Mouse (Mus musculus): ENCODE measurements around the gene Slco3a1. TPM values are rescaled to one million over a fixed set of nuclear protein-coding genes. Genes with fewer than 3 reads are reported as not detected.

The Slco3a1 gene
- total RNA-seq, 2 experiments from 2014 or later = 52.5 to 56.1 TPM

DNA sequence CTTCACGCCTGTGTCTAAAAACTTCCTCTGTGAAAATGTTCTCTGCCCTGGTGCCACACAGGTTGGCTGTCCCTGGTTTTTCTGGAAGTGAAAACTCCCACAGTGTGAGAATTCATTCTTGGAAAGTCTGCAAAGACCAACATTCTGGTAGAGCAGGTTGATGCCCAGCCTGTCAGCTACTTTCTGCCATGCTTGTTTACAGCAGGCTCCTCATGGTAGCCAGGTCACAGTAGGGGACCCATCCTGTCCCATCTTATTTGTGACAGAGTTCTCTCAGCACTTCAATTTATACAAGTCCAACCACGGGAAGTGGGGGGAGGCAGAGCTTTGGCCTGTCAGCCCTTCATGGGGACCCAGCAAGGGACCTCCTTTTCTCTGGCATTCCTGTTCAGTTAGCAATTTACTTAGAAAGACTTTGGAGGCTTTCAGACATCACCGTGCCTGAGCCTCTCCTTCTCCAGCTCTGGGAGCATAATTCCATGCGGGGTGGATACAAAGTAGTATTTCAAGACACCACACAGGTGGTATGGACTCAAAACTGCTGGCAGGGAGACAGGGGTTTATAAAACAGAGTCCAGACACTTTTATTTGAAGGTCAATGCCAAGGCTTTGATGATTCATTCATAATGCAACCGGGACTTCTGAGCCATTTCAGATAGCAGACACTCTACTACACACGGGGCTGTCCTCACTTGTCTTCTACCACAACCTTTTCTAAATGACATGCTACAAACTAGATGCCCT, 216.7 kb downstream of the Slco3a1 start:
- DNase-seq (ENCODE audit: low spot score in 2 of 2) = no peak
- intact Hi-C loops (cut with DNase I) = no loop called here

DNA sequence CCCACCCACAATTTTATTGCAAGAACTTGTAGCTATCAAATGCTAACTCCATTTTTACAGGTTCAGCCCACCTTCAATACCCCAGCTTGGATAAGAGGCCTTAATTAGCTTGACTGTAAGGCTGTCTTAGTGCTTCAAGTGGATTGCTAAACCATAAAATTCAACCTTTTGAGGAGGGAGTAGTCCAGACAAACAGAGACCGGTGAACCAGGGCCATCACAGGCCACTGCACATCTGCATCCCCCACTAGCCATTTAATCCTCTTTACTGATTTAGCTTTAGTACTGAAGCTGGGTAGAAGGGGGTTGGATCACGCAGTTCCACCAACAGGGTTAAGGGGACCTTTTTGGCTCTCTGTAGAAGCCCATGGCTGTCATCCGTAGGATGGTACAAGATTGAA, 222.3 kb downstream of the Slco3a1 start:
- intact Hi-C loops (cut with DNase I) = no loop called here

DNA sequence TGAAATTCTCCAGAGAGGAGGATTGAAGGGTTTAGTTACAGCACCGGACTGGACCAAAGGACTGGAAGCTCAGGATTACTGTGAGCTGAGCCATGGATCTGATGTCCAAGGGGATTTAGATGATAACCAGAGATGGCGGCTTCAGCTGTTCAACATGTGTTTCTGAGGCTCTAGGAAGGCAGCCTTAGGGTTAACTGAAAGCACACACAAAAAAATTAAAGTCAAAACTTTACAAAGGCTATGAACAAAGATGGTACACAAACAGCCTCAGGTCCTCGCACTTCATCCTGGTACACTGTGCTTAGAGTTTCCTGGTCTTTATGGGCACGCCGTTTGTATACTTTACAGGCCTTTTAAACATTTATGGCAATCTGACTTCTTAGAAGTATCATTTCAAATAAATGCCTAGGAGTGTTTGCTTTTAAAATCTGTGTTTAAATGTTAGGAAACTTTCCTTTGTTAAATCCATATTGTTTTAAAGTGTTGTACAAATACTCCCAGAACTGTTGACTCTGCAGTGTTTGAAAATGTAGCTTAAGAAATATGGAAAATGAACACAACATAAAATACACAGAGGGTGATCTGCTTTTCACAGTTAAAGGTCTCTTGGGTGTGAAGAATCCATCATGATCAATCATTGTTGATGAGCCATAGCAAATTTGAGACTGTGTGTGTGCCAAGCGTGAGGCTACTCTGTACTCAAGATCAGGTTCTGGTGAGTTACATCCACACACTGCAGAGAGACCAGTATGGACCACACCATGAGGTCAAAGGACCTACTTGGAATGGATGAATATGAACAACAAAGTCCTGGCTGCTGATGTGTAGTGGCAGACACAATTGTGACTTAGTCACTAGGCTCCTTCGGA, 223.5 kb downstream of the Slco3a1 start:
- intact Hi-C loops (cut with DNase I) = no loop called here
- no peak for DNase-seq (ENCODE audit: low spot score in 2 of 2)

More for the DNA sequence above, 222.3 kb downstream of the Slco3a1 start:
- DNase-seq (ENCODE audit: low spot score in 2 of 2) = no peak

DNA sequence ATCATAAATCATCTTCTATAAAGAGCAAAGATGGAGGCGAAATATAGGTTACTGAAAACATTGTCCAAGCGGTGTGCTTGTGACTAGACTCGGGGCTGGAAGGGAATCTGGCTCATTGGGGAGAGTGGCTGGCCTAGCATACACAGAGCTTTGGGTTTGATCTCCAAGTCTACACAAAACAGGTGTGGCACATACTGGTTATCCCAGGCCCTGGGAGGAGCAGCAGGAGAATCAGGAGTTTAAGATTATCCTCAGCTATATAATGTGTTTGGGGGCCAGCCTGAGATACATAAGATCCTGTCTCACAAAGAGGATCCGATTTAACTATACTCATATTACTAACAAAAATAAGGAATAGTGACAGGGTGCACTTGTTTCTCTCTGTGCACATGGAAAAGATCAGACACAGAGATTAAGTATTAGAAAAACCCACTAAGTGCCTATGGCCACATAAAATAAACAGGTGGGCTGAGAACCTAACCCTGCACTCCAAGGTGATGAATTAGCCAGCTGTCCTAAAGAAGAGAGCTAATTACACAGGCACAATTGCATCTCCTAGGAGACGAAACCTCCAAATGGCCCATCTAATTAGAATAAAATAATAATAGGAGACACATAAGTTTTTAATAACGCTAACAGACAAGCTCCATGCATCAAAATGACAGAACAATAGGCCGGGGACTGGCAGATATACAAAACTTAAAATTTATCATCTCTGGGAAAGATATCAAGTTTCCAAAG, 224.3 kb downstream of the Slco3a1 start:
- no peak for DNase-seq (ENCODE audit: low spot score in 2 of 2)
- intact Hi-C loops (cut with DNase I) = no loop called here

DNA sequence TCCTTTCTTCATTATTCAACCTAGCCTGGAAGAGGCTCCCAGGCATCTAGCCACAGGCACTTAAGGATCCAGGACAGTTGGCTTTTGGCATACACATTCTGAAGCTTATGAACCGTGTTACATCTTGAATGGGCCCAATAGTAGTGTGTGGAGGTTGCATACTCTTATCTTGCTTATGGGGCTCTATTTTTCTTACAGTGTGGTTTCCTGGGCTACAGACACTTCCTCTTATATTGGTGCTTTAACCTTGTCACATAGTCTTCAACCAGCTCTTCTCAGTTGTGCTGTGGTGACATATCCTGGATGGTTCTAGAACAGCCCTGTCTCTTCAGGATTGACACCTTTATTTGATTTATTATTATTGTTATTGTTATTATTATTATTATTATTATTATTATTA, 225.6 kb downstream of the Slco3a1 start:
- no peak for DNase-seq (ENCODE audit: low spot score in 2 of 2)
- intact Hi-C loops (cut with DNase I) = no loop called here

DNA sequence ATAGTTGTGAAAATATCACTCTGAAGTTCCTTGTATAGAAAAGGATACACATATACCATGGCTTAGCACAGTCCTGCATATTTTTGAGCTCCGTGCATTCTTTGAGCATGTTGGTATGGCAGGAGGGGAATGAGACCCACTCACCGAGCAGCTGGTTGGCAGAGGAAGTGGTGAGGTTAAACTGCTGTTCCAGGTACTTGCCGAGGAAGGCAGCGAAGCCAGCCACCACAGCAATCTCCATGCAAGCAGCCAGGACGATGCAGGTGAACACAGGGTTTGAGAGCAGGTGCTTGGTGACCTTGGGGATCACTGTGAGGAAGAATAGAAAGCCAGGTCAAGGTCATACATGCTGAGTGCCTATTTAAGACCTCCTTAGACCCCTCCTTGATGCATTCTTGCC, 226.9 kb downstream of the Slco3a1 start:
- intact Hi-C loops (cut with DNase I) = no loop called here
- DNase-seq (ENCODE audit: low spot score in 2 of 2) = no peak

DNA sequence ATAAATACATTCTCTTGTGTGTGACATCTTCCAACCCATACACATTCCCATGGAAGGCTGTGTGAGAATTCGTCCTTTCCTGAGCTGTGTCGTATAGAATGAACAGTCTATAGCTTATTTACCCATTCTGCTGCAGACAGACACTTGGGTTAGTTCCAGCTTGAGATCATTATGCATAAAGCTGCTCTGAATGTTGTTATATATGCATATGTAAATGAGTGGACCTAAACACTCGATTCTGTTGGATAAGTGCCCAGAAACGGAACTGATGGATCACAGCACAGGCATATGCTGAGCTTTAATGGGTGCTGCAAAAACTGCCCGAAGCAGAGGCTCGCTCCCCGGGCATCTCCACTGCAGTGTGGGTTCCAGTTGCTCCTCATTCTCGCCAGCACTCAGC, 229.5 kb downstream of the Slco3a1 start:
- intact Hi-C loops (cut with DNase I) = no loop called here
- peak; percentile 50 to 89 for DNase-seq (ENCODE audit: low spot score in 2 of 2)

DNA sequence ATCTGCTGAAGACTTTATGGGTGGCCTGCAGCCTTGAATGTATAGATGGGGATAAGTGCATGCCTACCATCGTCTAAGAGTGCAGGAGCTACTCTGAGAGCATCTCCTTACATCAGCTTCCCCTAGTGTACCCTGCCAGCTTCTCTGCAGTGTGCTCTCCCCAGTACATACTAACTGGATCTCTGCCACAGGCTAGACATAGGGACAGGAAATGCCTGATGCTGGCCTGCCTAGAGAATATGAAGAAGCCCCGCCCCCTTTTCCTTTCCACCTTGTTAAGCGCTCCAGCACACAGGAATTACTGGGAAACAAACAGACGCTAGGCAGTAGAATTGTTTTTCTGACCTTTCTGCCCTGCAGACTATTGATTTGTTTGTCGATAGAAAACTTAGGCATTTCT, 230.9 kb downstream of the Slco3a1 start:
- DNase-seq (ENCODE audit: low spot score in 2 of 2) = no peak
- intact Hi-C loops (cut with DNase I) = no loop called here

DNA sequence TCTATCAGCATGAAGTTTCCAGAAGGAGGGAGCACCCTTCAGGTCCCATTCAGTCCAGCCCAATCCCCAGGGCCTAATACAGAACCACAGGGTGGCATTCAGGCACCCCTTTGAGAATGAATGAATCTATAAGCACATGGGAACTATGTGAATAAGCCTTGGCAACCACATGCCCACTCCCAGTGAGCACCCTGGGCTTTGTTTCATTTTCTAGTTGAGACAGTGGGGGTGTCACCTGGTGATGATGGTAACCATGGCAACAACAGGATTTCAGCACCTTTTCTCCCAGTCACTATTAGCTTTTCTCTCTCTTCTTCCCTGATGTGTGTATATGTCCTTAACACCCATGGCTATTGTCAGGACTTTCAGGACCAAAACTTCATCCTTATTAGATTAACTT, 231.4 kb downstream of the Slco3a1 start:
- intact Hi-C loops (cut with DNase I) = no loop called here
- peak; percentile 15 to 20 for DNase-seq (ENCODE audit: low spot score in 2 of 2)

DNA sequence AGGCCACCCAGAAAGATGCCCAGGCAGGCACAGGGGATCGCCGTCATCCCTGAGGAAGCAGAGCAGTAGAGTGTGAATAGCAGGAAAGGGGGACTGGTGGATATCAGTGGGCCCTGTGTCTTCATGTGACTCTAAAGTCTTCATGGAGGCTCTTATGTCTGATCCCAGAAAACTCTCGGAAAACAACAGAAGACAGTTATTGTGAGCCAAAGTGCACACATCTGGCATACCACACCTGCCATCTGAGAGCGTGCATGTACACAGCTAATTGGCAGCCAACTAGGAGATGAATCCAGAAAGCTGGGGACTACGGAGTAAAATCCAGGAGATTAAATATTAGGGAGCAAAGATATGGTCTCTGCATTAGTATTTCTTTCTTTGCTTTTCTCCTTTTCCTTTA, 233.9 kb downstream of the Slco3a1 start:
- no peak for DNase-seq (ENCODE audit: low spot score in 2 of 2)
- intact Hi-C loops (cut with DNase I) = no loop called here

DNA sequence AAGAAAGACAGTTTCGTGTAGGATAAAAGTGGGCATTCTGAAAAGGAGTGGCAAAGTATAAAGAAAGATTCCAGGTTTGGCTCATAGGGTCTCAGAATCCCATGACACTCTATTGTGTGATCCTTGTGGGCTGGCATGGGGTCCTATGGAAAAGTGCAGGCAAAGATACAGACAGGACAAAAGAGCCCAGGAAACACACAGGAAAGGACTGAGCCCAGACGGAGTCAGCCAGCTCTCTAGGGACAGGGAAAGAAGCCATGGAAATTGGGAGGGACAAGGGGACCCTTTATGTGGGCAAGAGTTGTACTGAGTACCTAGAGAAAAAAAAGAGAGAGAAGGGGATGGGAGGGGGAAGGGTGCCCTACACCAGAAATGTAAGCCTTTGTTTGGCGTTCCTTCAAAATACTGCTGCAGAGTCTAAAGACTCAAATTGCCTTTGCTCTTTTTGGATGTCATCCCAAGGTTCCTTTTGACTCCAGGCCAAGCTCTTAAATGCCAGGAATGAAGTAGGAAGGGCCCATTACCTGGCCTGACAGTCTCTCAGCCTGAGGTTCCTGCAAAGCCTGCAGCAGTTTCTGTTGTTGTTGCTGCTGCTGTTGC, 238.6 kb downstream of the Slco3a1 start:
- intact Hi-C loops (cut with DNase I) = no loop called here
- no peak for DNase-seq (ENCODE audit: low spot score in 2 of 2)

DNA sequence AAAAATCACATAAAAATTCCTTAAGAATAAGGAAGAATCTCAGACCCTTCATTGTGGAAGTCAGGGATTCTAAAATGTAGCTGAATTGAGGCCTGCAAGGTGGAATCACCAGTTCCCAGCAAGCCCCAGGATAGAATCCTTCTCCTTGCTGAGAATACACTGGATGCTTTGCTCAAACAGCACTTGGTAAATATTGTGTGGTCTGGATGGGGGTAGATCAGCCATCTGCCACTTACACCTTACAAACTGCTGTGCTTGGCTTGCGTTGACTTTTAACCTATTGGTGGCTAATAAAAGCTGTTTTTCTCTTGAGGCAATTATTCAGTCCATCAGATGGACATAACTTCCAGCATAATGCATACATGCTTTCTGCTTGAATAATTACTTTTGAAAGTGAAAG, 240.3 kb downstream of the Slco3a1 start:
- intact Hi-C loops (cut with DNase I) = no loop called here
- DNase-seq (ENCODE audit: low spot score in 2 of 2) = no peak

DNA sequence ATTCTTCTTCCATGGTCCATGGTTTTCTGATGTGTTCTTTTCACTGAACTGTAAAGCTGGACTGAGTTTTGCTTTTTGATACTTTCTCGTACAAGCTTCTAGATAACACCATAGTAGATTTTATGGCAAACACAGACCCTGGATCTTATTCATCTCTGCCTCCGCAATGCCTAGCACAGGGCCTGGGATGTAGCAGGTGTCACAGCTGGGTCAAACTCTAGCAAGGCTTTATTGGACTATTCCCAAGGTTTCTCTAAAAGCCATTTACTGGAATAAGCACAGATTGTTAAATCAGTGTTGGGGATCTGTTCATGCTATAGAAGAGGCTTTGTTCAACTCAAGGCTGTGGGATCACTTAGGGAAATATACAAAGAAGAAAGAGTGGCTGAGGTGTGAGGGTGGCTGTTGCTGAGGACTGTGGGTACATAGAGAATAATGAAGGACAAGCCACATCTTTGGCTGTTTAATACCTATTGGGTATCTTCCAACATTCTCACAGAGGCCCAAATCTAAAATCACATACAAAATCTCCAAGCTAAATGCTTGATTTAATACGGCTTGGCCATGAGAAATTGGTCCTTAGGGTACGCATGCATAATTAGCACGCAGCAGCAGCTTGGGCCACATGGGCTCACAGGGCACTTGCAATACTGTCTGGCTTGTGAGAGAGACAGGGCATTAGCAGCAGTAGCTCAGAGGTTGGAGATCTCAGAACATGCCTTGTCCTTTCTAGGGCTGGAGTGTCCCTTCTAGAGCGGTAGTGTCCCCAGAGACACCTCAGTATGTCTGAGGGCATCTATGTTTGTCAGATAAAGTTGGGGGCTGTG, 241.1 kb downstream of the Slco3a1 start:
- intact Hi-C loops (cut with DNase I) = no loop called here
- DNase-seq (ENCODE audit: low spot score in 2 of 2) = no peak

DNA sequence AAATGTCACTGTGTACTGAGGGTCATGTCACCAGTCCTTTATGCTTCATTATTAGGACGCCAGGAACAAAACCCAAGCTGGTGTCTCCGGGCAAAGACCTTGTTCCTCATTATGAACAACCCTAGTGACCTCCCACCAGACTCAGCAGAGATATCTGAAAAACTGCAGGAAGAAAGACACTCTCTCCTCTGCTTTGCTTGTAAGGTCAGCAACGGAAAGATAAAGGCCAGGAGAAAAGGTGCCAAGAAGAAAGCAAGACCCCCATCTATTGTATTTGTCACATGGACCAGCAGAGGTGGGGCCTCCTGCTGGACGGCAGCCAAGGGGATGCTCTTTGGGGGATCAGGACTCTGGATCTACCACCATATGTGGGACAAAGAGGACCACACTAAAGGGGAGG, 243.0 kb downstream of the Slco3a1 start:
- intact Hi-C loops (cut with DNase I) = no loop called here
- no peak for DNase-seq (ENCODE audit: low spot score in 2 of 2)

DNA sequence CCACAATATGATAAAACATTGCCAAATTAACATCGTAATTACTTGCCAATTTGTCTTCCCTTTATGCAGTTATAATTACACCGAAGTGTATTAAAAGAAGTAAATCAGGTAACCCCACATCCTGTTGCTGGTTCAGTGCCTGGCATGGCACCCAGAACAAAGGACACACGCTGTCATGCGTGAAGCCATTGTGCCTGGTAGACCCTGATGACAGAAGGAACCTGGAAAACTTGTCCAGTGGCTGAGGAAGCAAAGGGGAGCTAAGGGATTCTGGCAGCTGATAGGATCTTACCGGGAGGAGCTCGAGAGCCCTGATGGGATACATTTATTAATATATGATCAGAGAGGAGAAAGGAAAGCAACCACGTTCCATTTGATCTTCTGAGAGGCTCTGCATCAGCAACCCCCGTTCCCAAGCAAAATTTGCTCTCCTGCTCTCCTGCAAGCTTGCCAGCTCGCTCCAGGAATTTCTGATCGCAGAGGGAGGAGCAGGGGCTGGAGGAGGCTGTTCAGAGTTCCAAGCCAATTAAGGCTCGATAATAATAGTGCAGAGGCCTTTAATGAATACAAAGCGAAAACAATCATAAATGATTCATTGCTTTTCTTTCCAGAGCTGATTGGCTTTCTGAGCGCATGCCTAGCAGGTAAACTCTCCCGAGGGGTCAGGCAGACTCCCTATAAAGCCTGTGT, 250.8 kb downstream of the Slco3a1 start:
- intact Hi-C loops (cut with DNase I) = no loop called here
- DNase-seq (ENCODE audit: low spot score in 2 of 2) = peak in 1 of 2 experiments; percentile 9

DNA sequence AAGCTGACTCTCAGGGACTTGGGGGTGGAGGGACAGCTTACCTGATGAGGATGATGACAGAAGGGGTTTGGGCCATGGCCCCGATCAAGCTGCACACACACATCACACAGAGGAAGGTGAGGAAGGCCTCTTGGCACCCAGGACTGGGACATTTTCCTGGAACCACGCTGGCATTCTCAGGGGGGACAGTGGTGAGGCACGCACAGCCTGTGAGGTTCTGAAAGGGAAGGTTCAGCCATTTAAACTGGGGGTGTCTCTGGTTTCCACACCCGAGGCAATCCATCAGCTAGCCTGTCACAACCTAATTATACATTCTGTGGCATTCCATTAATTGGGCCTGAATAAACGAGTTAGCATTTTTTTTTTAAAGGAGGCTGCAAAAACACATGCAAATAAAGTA, 251.5 kb downstream of the Slco3a1 start:
- DNase-seq (ENCODE audit: low spot score in 2 of 2) = no peak
- intact Hi-C loops (cut with DNase I) = no loop called here

DNA sequence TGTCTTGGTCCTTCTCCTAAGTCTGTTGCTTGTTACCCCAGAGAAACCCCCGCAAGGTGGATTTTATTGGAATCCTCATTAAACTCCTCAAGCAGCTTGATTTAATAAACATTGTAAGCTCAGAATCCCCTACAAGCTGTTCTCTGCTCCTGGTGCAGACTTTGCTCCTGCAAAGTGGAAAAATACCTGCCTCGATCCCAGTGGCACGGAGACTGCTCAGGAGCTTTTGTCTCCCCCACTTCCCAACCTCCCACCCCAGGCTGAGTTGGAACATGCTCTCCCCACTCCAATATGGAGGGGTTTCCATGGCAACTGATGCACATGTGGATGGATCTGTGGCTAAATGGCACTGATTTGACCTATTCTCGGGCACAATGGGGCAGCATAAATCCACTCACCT, 268.0 kb downstream of the Slco3a1 start:
- intact Hi-C loops (cut with DNase I) = no loop called here
- no peak for DNase-seq (ENCODE audit: low spot score in 2 of 2)

DNA sequence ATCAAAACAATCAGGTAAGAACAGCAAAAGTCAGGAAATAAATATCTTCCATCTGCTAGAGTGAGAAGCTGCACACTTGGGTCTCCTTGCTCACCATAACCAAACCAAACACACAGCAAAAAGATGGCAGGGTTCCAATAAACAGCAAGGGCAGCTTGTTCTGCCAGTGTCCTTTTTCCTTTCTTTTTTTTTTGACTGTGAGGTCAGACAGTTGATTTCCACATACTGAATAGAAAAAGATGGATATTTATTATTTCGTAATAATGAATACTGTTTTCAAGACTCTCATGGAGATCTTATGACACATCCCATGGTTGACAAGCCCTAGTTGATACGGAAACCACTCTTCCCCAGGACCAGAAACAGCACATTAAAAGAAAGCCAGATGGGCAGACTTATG, 274.2 kb downstream of the Slco3a1 start:
- intact Hi-C loops (cut with DNase I) = no loop called here
- no peak for DNase-seq (ENCODE audit: low spot score in 2 of 2)

DNA sequence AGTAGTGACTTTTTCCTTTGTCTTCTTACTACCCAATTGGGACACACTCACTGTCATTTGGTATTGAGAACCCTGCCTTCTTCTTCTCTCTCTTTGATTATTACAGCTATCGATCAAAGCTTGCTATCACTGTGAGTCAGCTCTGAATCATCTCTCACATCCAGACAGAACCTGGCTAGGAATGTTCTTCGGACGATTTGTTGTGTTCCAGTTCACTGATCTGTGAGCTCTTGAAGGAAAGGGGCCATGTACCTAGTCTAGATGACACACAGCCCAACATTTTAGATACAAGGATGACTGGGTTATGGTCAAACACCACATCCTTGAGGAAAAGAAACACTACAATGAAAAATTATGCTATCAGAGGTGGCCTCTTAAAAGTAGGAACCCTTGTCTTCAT, 275.2 kb downstream of the Slco3a1 start:
- intact Hi-C loops (cut with DNase I) = no loop called here
- no peak for DNase-seq (ENCODE audit: low spot score in 2 of 2)
